Mouse (Mus musculus): ENCODE results near the gene A330070K13Rik.

DNA sequence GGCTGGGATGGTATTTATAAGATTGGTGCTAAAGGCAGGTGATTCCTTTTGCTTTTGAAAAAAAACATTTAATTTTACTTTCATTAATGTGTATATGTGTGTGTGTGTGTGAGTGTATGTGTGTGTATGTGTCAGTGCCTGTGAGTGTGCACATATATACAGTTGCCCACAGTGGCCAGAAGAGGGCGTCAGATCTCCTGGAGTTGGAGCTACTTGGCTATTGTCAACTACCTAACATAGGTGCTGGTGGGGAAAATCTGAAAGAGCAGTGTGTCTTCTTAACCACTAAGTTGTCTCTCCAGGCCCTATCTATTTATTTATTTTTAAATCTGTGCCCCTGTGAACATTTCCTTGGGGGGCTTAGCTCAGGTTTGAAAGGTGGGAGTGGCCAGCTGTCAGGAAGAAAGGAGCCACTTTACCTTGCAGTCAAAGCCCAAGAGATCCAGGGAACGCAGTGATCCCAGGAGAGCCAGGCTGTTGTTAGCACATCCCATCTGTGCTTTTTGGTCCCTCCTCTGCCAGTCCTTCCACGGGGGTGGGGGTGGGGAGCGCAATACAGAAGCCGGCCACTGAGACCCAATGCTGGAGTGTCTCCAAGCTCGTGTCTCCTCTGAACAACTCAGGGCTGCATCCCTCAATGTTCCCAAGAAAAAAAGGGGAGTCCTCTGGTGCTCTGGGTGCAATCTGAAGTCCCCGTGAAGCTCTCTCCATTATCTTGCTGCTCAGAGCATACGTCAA lies 9.4 kb upstream of the A330070K13Rik start:
- TF ChIP-seq EP300 (IDR thresholded peaks at IDR 0.05; ENCODE audit: low read depth) (no peak), CTCF (IDR thresholded peaks at IDR 0.05; ENCODE audit: low read depth) (no peak)
